Mouse (Mus musculus) midbrain, embryonic 10.5 days (tissue): ENCODE results near the gene Cd9. TPM values are rescaled to one million over a fixed set of nuclear protein-coding genes. Genes with fewer than 3 reads are reported as not detected.
A peak's percentile ranks its signal among the peaks of the same experiment; 100 is the strongest.

Source experiments
- DNase-seq: peaks from one replicate; pipeline ENCODE4 v3.0.0-alpha.2; 2017; ENCODE audit warnings: low spot score
- H3K27ac ChIP-seq: fragments of 300-500 bp; sonication (generic); replicated peaks from 2 replicates; pipeline ENCODE4 v1.5.1; 2016; ENCODE audit warnings: mild to moderate bottlenecking
- H3K27me3 ChIP-seq: fragments of 300-500 bp; sonication (generic); 2 replicates; pipeline ENCODE4 v1.6.1; 2016; ENCODE audit warnings: low read depth, mild to moderate bottlenecking; ENCODE audit not compliant: poor library complexity, severe bottlenecking
- H3K36me3 ChIP-seq: fragments of 300-500 bp; sonication (generic); 2 replicates; pipeline ENCODE4 v1.6.1; 2016; ENCODE audit warnings: mild to moderate bottlenecking, moderate library complexity
- H3K4me1 ChIP-seq: fragments of 300-500 bp; sonication (generic); 2 replicates; pipeline ENCODE4 v1.6.1; 2016
- H3K4me3 ChIP-seq: fragments of 300-500 bp; sonication (generic); 2 replicates; pipeline ENCODE4 v1.5.1; 2016; ENCODE audit warnings: mild to moderate bottlenecking, moderate library complexity
- H3K9me3 ChIP-seq: fragments of 300-500 bp; sonication (generic); replicated peaks from 2 replicates; pipeline ENCODE4 v1.6.1; 2016; ENCODE audit warnings: mild to moderate bottlenecking
- whole genome bisulfite sequencing: fragments of 180-500 bp; shearing (Covaris S2); methylation state at CpG from one replicate; pipeline ENCODE4 v1.1.7; 2016; 5-methylcytosine and 5-hydroxymethylcytosine counted together
- polyA plus RNA-seq: library from polyadenylated mRNA; unstranded; fragments of >200 nt; fragmentation: Nextera tagmentation; extraction: Ambion mirVana; gene quantifications from 2 replicates; pipeline ENCODE4 v1.2.1, GENCODE M21; 2016

Gene Cd9
- 32.9 and 36.3 TPM in 2 replicates for polyA plus RNA-seq

GRCm38 (mm10) chr6:125494092-125494871, at the start of gene Cd9:
Gene Cd9 (minus strand): TSS chr6:125494791.
- peak; percentile 80 for DNase-seq
- H3K9me3 ChIP-seq: no peaks in the 10 kb centered on the region
- H3K27ac ChIP-seq: peak within 1 kb of the TSS; percentile 83
- H3K4me3 ChIP-seq: peak within 1 kb of the TSS; percentile 75
- no peaks in the 10 kb centered on the region for H3K36me3 ChIP-seq
- peaks cover 53% of the 10 kb centered on the region for H3K27me3 ChIP-seq
- peaks cover 22% of the 10 kb centered on the region for H3K4me1 ChIP-seq
- under 1% methylated on average over 61 of the region's 61 CpGs for WGBS

DNA sequence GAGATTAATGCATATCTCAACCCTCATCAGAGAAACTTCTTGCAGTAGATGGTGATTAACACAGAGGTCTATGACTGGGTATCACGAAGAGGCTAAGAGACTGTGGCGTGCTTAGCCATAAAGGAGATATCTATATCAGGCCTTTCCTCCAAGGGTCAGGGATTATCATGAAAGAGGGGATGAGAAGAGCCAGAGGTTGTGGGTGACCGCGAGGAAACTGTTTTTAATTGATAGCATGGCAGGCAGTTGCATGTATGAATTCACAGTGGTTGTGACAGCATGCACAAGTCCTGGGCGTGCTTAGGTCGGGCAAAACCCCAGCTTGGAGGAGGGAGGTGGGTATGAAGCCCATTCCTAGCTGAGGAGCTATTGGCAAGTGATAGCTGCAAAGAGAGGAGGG, 46.7 kb upstream of the Cd9 start:
- no peak overlapping the region for H3K27ac ChIP-seq
- peaks cover 2% of the 10 kb centered on the region; the same call in 1 of the 2 replicates for H3K4me1 ChIP-seq
- H3K36me3 ChIP-seq: no peaks in the 10 kb centered on the region
- no peaks in the 10 kb centered on the region for H3K9me3 ChIP-seq
- no peak overlapping the region for H3K4me3 ChIP-seq
- 89% methylated on average over 6 of the region's 6 CpGs for WGBS
- DNase-seq: no peak
- H3K27me3 ChIP-seq: no peaks in the 10 kb centered on the region

GRCm38 (mm10) chr6:125540826-125541225, 46.2 kb upstream of the Cd9 start:
- peaks cover 2% of the 10 kb centered on the region; the same call in 1 of the 2 replicates for H3K4me1 ChIP-seq
- no peak for DNase-seq
- no peaks in the 10 kb centered on the region for H3K9me3 ChIP-seq
- no peak overlapping the region for H3K27ac ChIP-seq
- H3K27me3 ChIP-seq: no peaks in the 10 kb centered on the region
- 91% methylated on average over 6 of the region's 6 CpGs for WGBS
- H3K36me3 ChIP-seq: no peaks in the 10 kb centered on the region
- H3K4me3 ChIP-seq: no peak overlapping the region

GRCm38 (mm10) chr6:125540199-125540598, 45.6 kb upstream of the Cd9 start:
- H3K27ac ChIP-seq: no peak overlapping the region
- WGBS: 88% methylated on average over 10 of the region's 10 CpGs
- H3K4me1 ChIP-seq: peaks cover 2% of the 10 kb centered on the region; the same call in 1 of the 2 replicates
- DNase-seq: no peak
- no peaks in the 10 kb centered on the region for H3K36me3 ChIP-seq
- H3K27me3 ChIP-seq: no peaks in the 10 kb centered on the region
- H3K4me3 ChIP-seq: no peak overlapping the region
- no peaks in the 10 kb centered on the region for H3K9me3 ChIP-seq

GRCm38 (mm10) chr6:125539423-125539822, 44.8 kb upstream of the Cd9 start:
- Histone ChIP-seq H3K4me1 (peaks cover 2% of the 10 kb centered on the region; the same call in 1 of the 2 replicates), H3K4me3 (no peak overlapping the region), H3K9me3 (no peaks in the 10 kb centered on the region), H3K27ac (no peak overlapping the region), H3K27me3 (no peaks in the 10 kb centered on the region), H3K36me3 (no peaks in the 10 kb centered on the region)
- no peak for DNase-seq
- WGBS: 88% methylated on average over 8 of the region's 8 CpGs

- no peak for DNase-seq
- WGBS: 94% methylated on average over 5 of the region's 5 CpGs
- Histone ChIP-seq H3K4me1 (no peaks in the 10 kb centered on the region), H3K4me3 (no peak overlapping the region), H3K27me3 (no peaks in the 10 kb centered on the region), H3K27ac (no peak overlapping the region), H3K36me3 (no peaks in the 10 kb centered on the region), H3K9me3 (no peaks in the 10 kb centered on the region)
These were observed 43.9 kb upstream of the Cd9 start for GRCm38 (mm10) chr6:125538469-125538868.

GRCm38 (mm10) chr6:125534990-125535389, 40.4 kb upstream of the Cd9 start:
- 86% methylated on average over 5 of the region's 5 CpGs for WGBS
- H3K36me3 ChIP-seq: no peaks in the 10 kb centered on the region
- no peaks in the 10 kb centered on the region for H3K27me3 ChIP-seq
- H3K4me3 ChIP-seq: no peak overlapping the region
- no peak overlapping the region for H3K27ac ChIP-seq
- no peaks in the 10 kb centered on the region for H3K4me1 ChIP-seq
- no peaks in the 10 kb centered on the region for H3K9me3 ChIP-seq
- no peak for DNase-seq

DNA sequence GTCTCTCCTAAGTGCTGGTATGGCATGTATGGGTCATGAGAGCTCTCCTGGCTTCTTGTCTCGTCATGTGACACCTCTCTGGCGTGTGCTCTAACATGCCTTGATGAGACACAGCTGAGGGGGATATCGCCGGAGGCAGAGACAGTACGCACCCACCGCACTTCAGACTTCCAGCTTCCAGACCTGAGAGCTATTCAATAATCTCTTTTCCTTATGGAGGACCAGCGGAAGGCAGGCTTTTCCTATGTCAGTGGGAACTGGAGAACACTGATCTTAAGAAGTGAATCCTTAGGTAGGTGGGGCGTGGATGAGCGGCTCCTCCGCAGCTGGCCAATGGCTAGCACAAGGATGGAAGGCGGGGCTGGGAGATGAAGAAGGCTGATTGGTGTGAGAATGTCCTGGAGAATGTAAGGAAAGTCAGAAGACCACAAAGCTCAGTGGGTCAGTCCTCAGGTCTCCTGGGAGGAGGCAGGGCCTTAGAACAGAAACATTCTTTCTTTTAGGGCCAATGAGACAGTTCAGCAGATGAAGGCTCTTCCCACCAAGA, 38.6 kb upstream of the Cd9 start:
- Histone ChIP-seq H3K27me3 (no peaks in the 10 kb centered on the region), H3K27ac (no peak overlapping the region), H3K4me3 (no peak overlapping the region), H3K4me1 (no peaks in the 10 kb centered on the region), H3K9me3 (no peaks in the 10 kb centered on the region), H3K36me3 (no peaks in the 10 kb centered on the region)
- DNase-seq: no peak
- WGBS: 89% methylated on average over 11 of the region's 11 CpGs

- no peaks in the 10 kb centered on the region for H3K36me3 ChIP-seq
- H3K9me3 ChIP-seq: no peaks in the 10 kb centered on the region
- no peaks in the 10 kb centered on the region for H3K27me3 ChIP-seq
- WGBS: 93% methylated on average over 5 of the region's 5 CpGs
- no peak overlapping the region for H3K27ac ChIP-seq
- no peak overlapping the region for H3K4me3 ChIP-seq
- H3K4me1 ChIP-seq: no peaks in the 10 kb centered on the region
- no peak for DNase-seq
These were observed 34.9 kb upstream of the Cd9 start for GRCm38 (mm10) chr6:125529479-125529878.

GRCm38 (mm10) chr6:125528614-125529200, 34.1 kb upstream of the Cd9 start:
- Histone ChIP-seq H3K4me1 (no peaks in the 10 kb centered on the region), H3K27me3 (no peaks in the 10 kb centered on the region), H3K9me3 (no peaks in the 10 kb centered on the region), H3K27ac (no peak overlapping the region), H3K4me3 (no peak overlapping the region), H3K36me3 (no peaks in the 10 kb centered on the region)
- DNase-seq: no peak
- 83% methylated on average over 9 of the region's 9 CpGs for WGBS

DNA sequence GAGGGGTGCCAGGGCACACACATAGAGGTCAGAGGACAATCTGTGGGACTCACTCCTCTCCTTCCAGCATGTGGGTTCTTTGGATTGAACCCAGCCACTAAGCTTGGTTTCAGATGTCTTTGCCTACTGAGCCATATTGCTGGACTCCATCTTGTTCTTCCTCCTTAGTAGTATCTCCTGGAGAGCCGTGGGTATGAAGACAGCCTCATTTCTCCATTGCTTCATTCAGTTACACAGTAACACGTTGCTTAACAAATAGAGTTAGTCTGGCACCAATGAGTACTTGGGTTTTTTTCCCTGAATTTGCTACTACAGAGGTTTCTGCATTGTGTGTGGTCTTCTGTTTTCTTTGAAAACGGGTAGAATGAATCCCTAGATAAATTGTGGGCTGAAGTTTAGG, 31.5 kb upstream of the Cd9 start:
- H3K36me3 ChIP-seq: no peaks in the 10 kb centered on the region
- WGBS: 71% methylated on average over 3 of the region's 3 CpGs
- no peaks in the 10 kb centered on the region for H3K4me1 ChIP-seq
- DNase-seq: no peak
- no peaks in the 10 kb centered on the region for H3K27me3 ChIP-seq
- H3K4me3 ChIP-seq: no peak overlapping the region
- no peak overlapping the region for H3K27ac ChIP-seq
- no peaks in the 10 kb centered on the region for H3K9me3 ChIP-seq

- WGBS: 89% methylated on average over 6 of the region's 6 CpGs
These were observed 29.4 kb upstream of the Cd9 start for GRCm38 (mm10) chr6:125524027-125524426.

DNA sequence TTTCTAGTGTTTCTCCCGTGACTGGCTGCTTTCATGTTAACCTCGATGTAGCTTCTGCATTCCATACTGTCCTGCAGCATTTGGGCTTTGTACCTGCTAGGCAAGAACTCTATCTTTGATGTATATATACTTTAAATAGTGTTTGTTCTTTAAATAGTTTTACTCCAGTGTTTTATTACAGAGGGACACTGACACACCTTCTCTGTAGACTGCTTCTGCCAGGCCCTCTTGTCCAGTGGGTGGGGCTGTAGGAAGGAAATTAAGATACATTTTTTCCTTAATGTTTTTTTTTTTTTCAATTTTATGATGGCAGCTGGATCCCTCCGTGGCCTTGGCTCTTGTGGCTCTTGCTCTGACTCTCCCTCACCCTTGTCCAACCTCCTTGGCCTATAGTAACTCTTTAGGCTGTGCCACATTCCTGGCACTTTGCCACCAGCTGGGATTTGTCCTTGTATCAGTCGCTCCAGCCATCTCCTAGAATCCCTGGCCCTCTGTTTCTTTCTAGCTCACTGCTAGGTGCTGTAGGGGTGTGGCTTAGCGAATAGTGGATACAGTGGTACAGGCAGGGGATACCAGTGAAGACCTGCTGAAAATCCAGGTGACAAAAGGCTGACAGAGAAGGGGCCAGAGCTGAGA, 27.1 kb upstream of the Cd9 start:
- Histone ChIP-seq H3K4me1 (no peaks in the 10 kb centered on the region), H3K27ac (no peak overlapping the region), H3K36me3 (no peaks in the 10 kb centered on the region), H3K27me3 (no peaks in the 10 kb centered on the region), H3K9me3 (no peaks in the 10 kb centered on the region), H3K4me3 (no peak overlapping the region)
- no peak for DNase-seq
- 70% methylated on average over 5 of the region's 5 CpGs for WGBS

More at GRCm38 (mm10) chr6:125524027-125524426, 29.4 kb upstream of the Cd9 start:
- H3K9me3 ChIP-seq: no peaks in the 10 kb centered on the region
- no peaks in the 10 kb centered on the region for H3K27me3 ChIP-seq
- no peak overlapping the region for H3K4me3 ChIP-seq
- H3K27ac ChIP-seq: no peak overlapping the region
- no peaks in the 10 kb centered on the region for H3K36me3 ChIP-seq
- DNase-seq: no peak
- no peaks in the 10 kb centered on the region for H3K4me1 ChIP-seq
